Mouse (Mus musculus): ENCODE data around the gene Hdac9. TPM values are rescaled to one million over a fixed set of nuclear protein-coding genes. Genes with fewer than 3 reads are reported as not detected.

The Hdac9 gene
- polyA plus RNA-seq, 1 experiment from 2014 or later = 6.7 TPM

DNA sequence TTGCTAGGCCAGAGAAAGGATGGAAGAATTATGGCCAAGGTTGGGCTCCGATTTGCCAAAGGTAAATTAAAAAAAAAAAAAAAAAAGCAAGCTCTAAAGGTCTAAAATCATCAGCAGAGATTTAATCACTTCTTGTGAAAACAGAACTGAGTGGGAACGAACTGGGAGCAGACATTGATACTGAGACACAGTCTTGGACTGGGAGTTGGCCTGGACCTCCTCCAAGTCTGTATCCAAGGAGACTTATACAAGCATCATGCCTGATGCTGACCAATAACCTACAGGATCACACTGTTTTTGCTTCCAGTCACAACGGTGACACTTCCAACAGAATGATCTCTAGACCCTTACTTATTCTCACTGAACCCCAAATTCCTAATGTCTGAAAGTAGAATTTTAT lies 298.6 kb downstream of the Hdac9 start:
- Histone ChIP-seq H3K4me1 (ENCODE audit: control insufficient read depth, insufficient read depth, low read length) (no peaks in the 10 kb centered on the region), H3K36me3 (replicated peaks; ENCODE audit: control insufficient read depth, insufficient read depth, low read depth, low read length) (no peaks in the 10 kb centered on the region), H3K27ac (replicated peaks; ENCODE audit: low read depth, low read length) (no peak overlapping the region), H3K27me3 (ENCODE audit: control insufficient read depth, insufficient read depth, low read length) (no peaks in the 10 kb centered on the region), H3K4me2 (ENCODE audit: low read depth, low read length) (no peak overlapping the region), H3K4me3 (ENCODE audit: low read depth, low read length) (no peak overlapping the region), H3K9me3 (replicated peaks; ENCODE audit: control insufficient read depth, low read length) (no peaks in the 10 kb centered on the region), H3K9ac (replicated peaks; ENCODE audit: low read length) (no peak overlapping the region)
- DNase-seq (ENCODE audit: low spot score) = no peak
- ATAC-seq (replicated peaks; ENCODE audit: insufficient number of reproducible peaks, low FRiP score, low TSS enrichment, low read depth) = no peak
- WGBS = 84% methylated on average over 3 of the region's 3 CpGs

DNA sequence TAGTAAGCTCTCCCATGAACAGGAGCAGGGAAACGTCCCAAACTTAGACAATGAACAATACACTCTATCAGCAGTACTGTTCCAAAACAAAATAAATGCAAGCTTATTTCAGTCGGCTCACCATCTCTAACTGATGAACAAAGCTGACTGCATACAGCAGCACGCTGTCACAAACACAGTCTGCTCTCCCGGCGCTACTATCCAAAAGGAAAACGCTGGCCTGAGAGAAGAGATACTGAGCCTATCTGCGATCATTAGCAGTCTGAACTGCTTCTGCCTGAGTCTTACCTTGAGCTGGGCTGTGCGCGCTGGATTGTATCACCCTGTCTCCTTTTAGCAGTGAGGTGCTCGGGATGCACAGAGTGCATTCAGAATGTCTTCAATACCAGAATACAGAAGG lies 299.1 kb downstream of the Hdac9 start:
- Histone ChIP-seq H3K36me3 (replicated peaks; ENCODE audit: control insufficient read depth, insufficient read depth, low read depth, low read length) (no peaks in the 10 kb centered on the region), H3K27me3 (ENCODE audit: control insufficient read depth, insufficient read depth, low read length) (no peaks in the 10 kb centered on the region), H3K9ac (replicated peaks; ENCODE audit: low read length) (no peak overlapping the region), H3K4me1 (ENCODE audit: control insufficient read depth, insufficient read depth, low read length) (no peaks in the 10 kb centered on the region), H3K4me2 (ENCODE audit: low read depth, low read length) (no peak overlapping the region), H3K27ac (replicated peaks; ENCODE audit: low read depth, low read length) (no peak overlapping the region), H3K9me3 (replicated peaks; ENCODE audit: control insufficient read depth, low read length) (no peaks in the 10 kb centered on the region), H3K4me3 (ENCODE audit: low read depth, low read length) (no peak overlapping the region)
- 83% methylated on average over 10 of the region's 10 CpGs for WGBS
- ATAC-seq (replicated peaks; ENCODE audit: insufficient number of reproducible peaks, low FRiP score, low TSS enrichment, low read depth) = no peak
- no peak for DNase-seq (ENCODE audit: low spot score)

DNA sequence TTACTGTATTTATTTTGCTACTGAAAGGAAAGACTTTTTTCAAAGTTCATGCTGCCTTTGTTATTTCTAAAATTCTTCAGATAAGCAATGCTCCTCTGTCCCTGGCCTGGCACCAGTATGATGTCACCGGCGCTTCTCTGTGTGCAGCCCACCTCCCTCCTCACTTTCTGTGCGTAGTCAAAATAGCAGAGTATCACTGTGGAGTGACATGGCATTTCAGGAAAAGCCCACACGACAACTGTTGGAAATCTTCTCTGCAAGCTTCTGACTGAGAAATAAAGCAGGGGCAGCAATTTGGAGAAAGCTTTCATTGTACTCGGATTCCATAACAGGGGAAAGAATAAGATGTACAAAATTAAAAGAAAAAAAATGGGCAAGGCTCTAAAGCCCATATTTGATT lies 302.1 kb downstream of the Hdac9 start:
- H3K4me1 ChIP-seq (ENCODE audit: control insufficient read depth, insufficient read depth, low read length) = no peaks in the 10 kb centered on the region
- DNase-seq (ENCODE audit: low spot score) (no peak), ATAC-seq (replicated peaks; ENCODE audit: insufficient number of reproducible peaks, low FRiP score, low TSS enrichment, low read depth) (no peak)
- no peaks in the 10 kb centered on the region for H3K27me3 ChIP-seq (ENCODE audit: control insufficient read depth, insufficient read depth, low read length)
- no peaks in the 10 kb centered on the region for H3K9me3 ChIP-seq (replicated peaks; ENCODE audit: control insufficient read depth, low read length)
- WGBS = 73% methylated on average over 5 of the region's 5 CpGs
- H3K4me2 ChIP-seq (ENCODE audit: low read depth, low read length) = no peak overlapping the region
- no peaks in the 10 kb centered on the region for H3K36me3 ChIP-seq (replicated peaks; ENCODE audit: control insufficient read depth, insufficient read depth, low read depth, low read length)
- H3K27ac ChIP-seq (replicated peaks; ENCODE audit: low read depth, low read length) = no peak overlapping the region
- no peak overlapping the region for H3K9ac ChIP-seq (replicated peaks; ENCODE audit: low read length)
- no peak overlapping the region for H3K4me3 ChIP-seq (ENCODE audit: low read depth, low read length)

DNA sequence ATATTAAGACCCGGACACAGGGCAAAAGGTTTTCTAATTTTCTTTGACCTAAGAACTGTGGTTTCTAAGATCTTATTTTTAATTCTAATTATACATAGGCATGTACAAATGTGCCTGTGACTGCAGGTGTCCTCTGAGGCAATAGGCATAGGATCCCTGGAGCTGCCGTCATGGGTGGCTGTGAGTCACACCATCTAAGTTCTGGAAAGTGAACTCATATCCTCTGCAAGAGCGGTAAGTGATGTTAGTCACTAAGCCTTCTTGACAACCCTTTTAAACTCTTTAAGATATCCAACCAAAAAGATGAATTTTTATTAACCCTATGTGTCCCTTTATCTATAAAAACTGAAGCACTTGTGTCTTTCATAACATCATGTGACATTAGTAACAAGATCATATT lies 304.4 kb downstream of the Hdac9 start:
- Histone ChIP-seq H3K4me2 (ENCODE audit: low read depth, low read length) (no peak overlapping the region), H3K36me3 (replicated peaks; ENCODE audit: control insufficient read depth, insufficient read depth, low read depth, low read length) (no peaks in the 10 kb centered on the region), H3K9ac (replicated peaks; ENCODE audit: low read length) (no peak overlapping the region), H3K4me1 (ENCODE audit: control insufficient read depth, insufficient read depth, low read length) (no peaks in the 10 kb centered on the region), H3K4me3 (ENCODE audit: low read depth, low read length) (no peak overlapping the region), H3K27me3 (ENCODE audit: control insufficient read depth, insufficient read depth, low read length) (no peaks in the 10 kb centered on the region), H3K27ac (replicated peaks; ENCODE audit: low read depth, low read length) (no peak overlapping the region), H3K9me3 (replicated peaks; ENCODE audit: control insufficient read depth, low read length) (no peaks in the 10 kb centered on the region)
- 77% methylated on average over 3 of the region's 3 CpGs for WGBS
- DNase-seq (ENCODE audit: low spot score) = no peak
- ATAC-seq (replicated peaks; ENCODE audit: insufficient number of reproducible peaks, low FRiP score, low TSS enrichment, low read depth) = no peak

DNA sequence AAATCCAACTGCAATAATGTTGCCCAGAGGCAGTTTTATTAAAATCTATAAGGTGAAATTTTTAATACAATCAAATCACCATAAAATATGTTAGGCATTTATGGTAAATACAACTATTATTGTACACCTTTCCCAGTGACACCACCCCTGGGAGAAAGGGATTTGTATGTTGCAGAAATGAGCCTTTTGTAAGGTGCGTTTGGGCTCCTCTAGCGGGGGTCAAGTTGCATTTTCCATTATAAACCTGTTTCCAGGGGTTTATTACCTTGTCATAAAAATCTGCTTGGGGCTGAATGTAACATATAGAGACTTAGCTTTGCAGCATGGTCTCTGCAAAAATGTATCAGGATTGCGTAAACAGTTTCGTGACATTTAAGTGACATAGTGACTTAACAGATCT lies 312.4 kb downstream of the Hdac9 start:
- no peaks in the 10 kb centered on the region for H3K27me3 ChIP-seq (ENCODE audit: control insufficient read depth, insufficient read depth, low read length)
- H3K4me3 ChIP-seq (ENCODE audit: low read depth, low read length) = no peak overlapping the region
- WGBS = 85% methylated on average over 4 of the region's 4 CpGs
- no peak overlapping the region for H3K4me2 ChIP-seq (ENCODE audit: low read depth, low read length)
- H3K9ac ChIP-seq (replicated peaks; ENCODE audit: low read length) = no peak overlapping the region
- no peak for DNase-seq (ENCODE audit: low spot score)
- H3K4me1 ChIP-seq (ENCODE audit: control insufficient read depth, insufficient read depth, low read length) = no peaks in the 10 kb centered on the region
- H3K36me3 ChIP-seq (replicated peaks; ENCODE audit: control insufficient read depth, insufficient read depth, low read depth, low read length) = no peaks in the 10 kb centered on the region
- H3K9me3 ChIP-seq (replicated peaks; ENCODE audit: control insufficient read depth, low read length) = no peaks in the 10 kb centered on the region
- no peak overlapping the region for H3K27ac ChIP-seq (replicated peaks; ENCODE audit: low read depth, low read length)
- ATAC-seq (replicated peaks; ENCODE audit: insufficient number of reproducible peaks, low FRiP score, low TSS enrichment, low read depth) = no peak

DNA sequence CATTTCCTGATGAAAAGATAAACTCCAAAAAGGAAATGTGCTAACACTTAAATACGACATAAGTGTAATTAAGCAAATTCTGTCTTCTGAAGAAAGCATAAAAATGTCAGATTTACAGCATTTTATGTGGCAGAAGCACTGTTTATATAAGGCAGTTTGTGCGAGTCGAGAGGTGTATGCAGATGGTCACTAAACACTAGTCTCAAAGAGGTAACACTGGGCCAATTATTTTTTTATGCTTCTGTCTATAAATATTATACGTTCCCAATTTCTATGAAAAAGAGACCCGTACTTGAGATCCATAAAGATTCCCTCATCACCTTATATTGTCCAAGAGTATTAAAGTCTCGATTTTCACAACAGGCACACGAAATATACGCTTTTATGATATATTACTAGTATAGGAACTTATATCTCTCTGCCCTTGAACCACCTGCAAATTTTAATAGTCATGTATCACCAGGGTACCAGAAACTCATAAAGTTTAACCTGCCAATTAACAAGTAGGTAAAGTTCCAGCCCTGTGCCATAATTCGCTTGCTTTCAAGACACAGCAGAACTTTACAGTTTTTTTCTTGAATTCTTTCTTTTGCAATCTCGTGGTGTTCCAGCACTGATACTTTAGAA lies 322.6 kb downstream of the Hdac9 start:
- no peaks in the 10 kb centered on the region for H3K4me1 ChIP-seq (ENCODE audit: control insufficient read depth, insufficient read depth, low read length)
- H3K27me3 ChIP-seq (ENCODE audit: control insufficient read depth, insufficient read depth, low read length) = no peaks in the 10 kb centered on the region
- H3K9me3 ChIP-seq (replicated peaks; ENCODE audit: control insufficient read depth, low read length) = no peaks in the 10 kb centered on the region
- H3K36me3 ChIP-seq (replicated peaks; ENCODE audit: control insufficient read depth, insufficient read depth, low read depth, low read length) = no peaks in the 10 kb centered on the region
- no peak for DNase-seq (ENCODE audit: low spot score)
- H3K27ac ChIP-seq (replicated peaks; ENCODE audit: low read depth, low read length) = no peak overlapping the region
- H3K9ac ChIP-seq (replicated peaks; ENCODE audit: low read length) = no peak overlapping the region
- no peak for ATAC-seq (replicated peaks; ENCODE audit: insufficient number of reproducible peaks, low FRiP score, low TSS enrichment, low read depth)
- H3K4me3 ChIP-seq (ENCODE audit: low read depth, low read length) = no peak overlapping the region
- H3K4me2 ChIP-seq (ENCODE audit: low read depth, low read length) = no peak overlapping the region
- 86% methylated on average over 10 of the region's 10 CpGs for WGBS

DNA sequence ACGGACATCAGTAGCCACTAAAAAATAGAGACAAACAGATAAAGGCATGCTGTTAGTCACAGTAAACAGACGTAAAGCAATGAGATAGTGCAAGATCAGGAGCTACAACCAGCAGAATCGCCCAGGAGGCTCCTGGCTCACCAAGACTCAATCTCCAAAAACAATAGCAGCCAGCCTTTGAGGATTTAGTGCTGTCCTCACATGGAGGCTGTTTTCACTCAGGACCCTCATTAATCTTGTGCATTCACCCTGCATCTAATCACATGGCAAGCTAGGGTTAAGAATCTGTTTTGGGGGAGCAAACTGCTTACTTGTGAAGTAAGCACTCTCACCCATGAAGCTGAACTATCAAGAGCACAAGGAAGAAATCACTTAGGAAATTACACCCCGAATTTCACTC lies 329.7 kb downstream of the Hdac9 start:
- no peaks in the 10 kb centered on the region for H3K27me3 ChIP-seq (ENCODE audit: control insufficient read depth, insufficient read depth, low read length)
- ATAC-seq (replicated peaks; ENCODE audit: insufficient number of reproducible peaks, low FRiP score, low TSS enrichment, low read depth) (no peak), DNase-seq (ENCODE audit: low spot score) (no peak)
- H3K36me3 ChIP-seq (replicated peaks; ENCODE audit: control insufficient read depth, insufficient read depth, low read depth, low read length) = no peaks in the 10 kb centered on the region
- no peak overlapping the region for H3K4me2 ChIP-seq (ENCODE audit: low read depth, low read length)
- no peak overlapping the region for H3K27ac ChIP-seq (replicated peaks; ENCODE audit: low read depth, low read length)
- H3K9ac ChIP-seq (replicated peaks; ENCODE audit: low read length) = no peak overlapping the region
- H3K9me3 ChIP-seq (replicated peaks; ENCODE audit: control insufficient read depth, low read length) = no peaks in the 10 kb centered on the region
- H3K4me3 ChIP-seq (ENCODE audit: low read depth, low read length) = no peak overlapping the region
- H3K4me1 ChIP-seq (ENCODE audit: control insufficient read depth, insufficient read depth, low read length) = no peaks in the 10 kb centered on the region
- 52% methylated on average over 4 of the region's 4 CpGs for WGBS

DNA sequence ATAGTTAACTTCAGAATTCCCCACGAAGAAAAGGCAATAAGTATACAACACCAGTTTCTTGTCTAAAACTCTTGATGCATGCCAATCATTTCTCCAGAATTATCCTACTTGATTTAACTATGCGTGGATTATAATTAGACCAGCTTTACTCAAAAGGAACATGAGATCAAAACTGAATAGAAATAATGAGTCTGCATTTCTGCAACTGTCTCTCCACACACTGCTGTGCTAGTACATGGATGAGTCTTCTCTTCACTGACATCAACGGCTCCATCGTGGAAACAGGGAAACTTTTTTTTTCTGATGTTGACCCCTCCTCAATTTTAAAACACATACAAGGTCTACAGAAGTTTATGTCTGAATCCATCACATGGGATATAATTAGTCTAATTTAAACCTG lies 334.4 kb downstream of the Hdac9 start:
- H3K27ac ChIP-seq (replicated peaks; ENCODE audit: low read depth, low read length) = no peak overlapping the region
- DNase-seq (ENCODE audit: low spot score) (no peak), ATAC-seq (replicated peaks; ENCODE audit: insufficient number of reproducible peaks, low FRiP score, low TSS enrichment, low read depth) (no peak)
- WGBS = 88% methylated on average over 4 of the region's 4 CpGs
- no peaks in the 10 kb centered on the region for H3K27me3 ChIP-seq (ENCODE audit: control insufficient read depth, insufficient read depth, low read length)
- no peaks in the 10 kb centered on the region for H3K36me3 ChIP-seq (replicated peaks; ENCODE audit: control insufficient read depth, insufficient read depth, low read depth, low read length)
- no peak overlapping the region for H3K4me3 ChIP-seq (ENCODE audit: low read depth, low read length)
- H3K9ac ChIP-seq (replicated peaks; ENCODE audit: low read length) = no peak overlapping the region
- H3K9me3 ChIP-seq (replicated peaks; ENCODE audit: control insufficient read depth, low read length) = no peaks in the 10 kb centered on the region
- H3K4me2 ChIP-seq (ENCODE audit: low read depth, low read length) = no peak overlapping the region
- H3K4me1 ChIP-seq (ENCODE audit: control insufficient read depth, insufficient read depth, low read length) = no peaks in the 10 kb centered on the region
